Mouse (Mus musculus) G1E (cell line): ENCODE results near the gene Ccer2.

ENCODE experiments used
- CTCF ChIP-seq: IDR thresholded peaks from 2 replicates; pipeline ENCODE4 v1.5.1; 2012; ENCODE audit warnings: low read depth, low read length, inconsistent platforms, mixed read lengths
- GATA2 ChIP-seq: IDR thresholded peaks from 2 replicates; pipeline ENCODE4 v1.6.1; 2012; ENCODE audit warnings: low read depth, low read length, inconsistent platforms, borderline replicate concordance

- no peak for TF ChIP-seq CTCF
- TF ChIP-seq GATA2 = no peak
Observed at GRCm38 (mm10) chr7:28724613-28725012, 31.4 kb upstream of the Ccer2 start.
